Mouse (Mus musculus): Measurements from ENCODE around the gene Usp12.

DNA sequence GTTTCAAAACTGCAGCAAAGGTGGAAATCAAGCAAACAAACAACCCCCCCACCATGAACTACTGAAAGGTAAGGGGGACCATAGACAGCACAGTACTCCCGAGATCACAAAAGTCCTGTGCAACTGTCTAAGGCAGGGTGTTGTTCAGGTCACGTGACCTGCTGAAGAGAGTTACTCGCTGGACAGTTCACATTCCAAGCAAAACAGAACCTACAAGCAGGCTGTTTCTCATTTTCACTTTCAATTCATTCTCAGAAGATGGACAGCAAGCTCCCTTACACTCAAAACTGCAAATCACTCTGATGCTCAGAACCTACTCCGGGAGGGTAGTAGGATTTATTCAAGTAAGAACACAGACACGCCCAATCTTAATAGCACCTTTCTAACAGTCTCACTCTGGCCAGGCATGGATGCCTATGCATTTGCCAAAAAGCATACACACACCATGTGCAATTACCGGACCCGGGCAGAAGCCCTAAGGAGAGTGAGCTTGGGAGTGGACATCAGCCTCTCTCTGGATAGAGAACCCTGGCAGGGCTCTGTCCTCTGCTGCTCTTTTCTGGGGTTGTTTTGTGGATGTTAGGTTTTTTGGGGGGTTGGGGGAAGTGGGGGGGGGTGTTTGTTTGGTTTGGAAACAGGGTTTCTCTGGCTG lies 2.5 kb downstream of the Usp12 start:
- TF ChIP-seq CTCF (IDR thresholded peaks at IDR 0.05): no peak
- no peak for TF ChIP-seq EP300 (IDR thresholded peaks at IDR 0.05)

Data from lung, postnatal 0 days (tissue).